Mouse (Mus musculus) yolk sac, embryonic 10.5 days (tissue): ENCODE measurements around the gene Cdh4.
A peak's percentile ranks its signal among the peaks of the same experiment; 100 is the strongest.

ENCODE experiments used
- DNase-seq: peaks from one replicate; pipeline ENCODE4 v3.0.0-alpha.2; 2017; ENCODE audit warnings: low spot score

Cdh4 gene

GRCm38 (mm10) chr2:179792426-179793133 lies 350.3 kb downstream of the Cdh4 start:
- DNase-seq: peak; percentile 30

- DNase-seq: no peak
Measured at GRCm38 (mm10) chr2:179794354-179794753, 352.1 kb downstream of the Cdh4 start.

GRCm38 (mm10) chr2:179795452-179795851 lies 353.2 kb downstream of the Cdh4 start:
- no peak for DNase-seq

GRCm38 (mm10) chr2:179799906-179800532 lies 357.8 kb downstream of the Cdh4 start:
- no peak for DNase-seq

GRCm38 (mm10) chr2:179801042-179801441 lies 358.8 kb downstream of the Cdh4 start:
- no peak for DNase-seq

- no peak for DNase-seq
Measured at GRCm38 (mm10) chr2:179802411-179802810, 360.2 kb downstream of the Cdh4 start.

GRCm38 (mm10) chr2:179811086-179811485 lies 368.9 kb downstream of the Cdh4 start:
- no peak for DNase-seq

GRCm38 (mm10) chr2:179813035-179813827 lies 371.0 kb downstream of the Cdh4 start:
- no peak for DNase-seq

- DNase-seq: no peak
Measured at GRCm38 (mm10) chr2:179824776-179825326, 382.6 kb downstream of the Cdh4 start.

- DNase-seq: no peak
Measured at GRCm38 (mm10) chr2:179828968-179829367, 386.7 kb downstream of the Cdh4 start.

- DNase-seq: peak; percentile 8
Measured at GRCm38 (mm10) chr2:179829972-179830371, 387.7 kb downstream of the Cdh4 start.

- DNase-seq: no peak
Measured at GRCm38 (mm10) chr2:179834892-179835291, 392.7 kb downstream of the Cdh4 start.

GRCm38 (mm10) chr2:179835570-179835969 lies 393.3 kb downstream of the Cdh4 start:
- DNase-seq: no peak

- DNase-seq: no peak
Measured at GRCm38 (mm10) chr2:179837186-179837585, 395.0 kb downstream of the Cdh4 start.

- no peak for DNase-seq
Measured at GRCm38 (mm10) chr2:179838036-179838435, 395.8 kb downstream of the Cdh4 start.

- no peak for DNase-seq
Measured at GRCm38 (mm10) chr2:179842610-179843389, 400.6 kb downstream of the Cdh4 start.

- no peak for DNase-seq
Measured at GRCm38 (mm10) chr2:179849732-179850131, 407.5 kb downstream of the Cdh4 start.

- DNase-seq: no peak
Measured at GRCm38 (mm10) chr2:179852169-179852568, 409.9 kb downstream of the Cdh4 start.

GRCm38 (mm10) chr2:179852862-179853261 lies 410.6 kb downstream of the Cdh4 start:
- DNase-seq: no peak

GRCm38 (mm10) chr2:179853892-179854291 lies 411.7 kb downstream of the Cdh4 start:
- DNase-seq: no peak

- DNase-seq: no peak
Measured at GRCm38 (mm10) chr2:179857086-179857485, 414.9 kb downstream of the Cdh4 start.

GRCm38 (mm10) chr2:179862676-179863075 lies 420.4 kb downstream of the Cdh4 start:
- no peak for DNase-seq
